Mouse (Mus musculus): Measurements from ENCODE around the gene Vpreb2. TPM values are rescaled to one million over a fixed set of nuclear protein-coding genes. Genes with fewer than 3 reads are reported as not detected.
"Not testable (repeated sequence)": the region's sequence is repeated elsewhere in the genome, so short reads cannot be mapped to it uniquely, and the experiment has no call there.

Gene Vpreb2
- total RNA-seq, 2 experiments from 2014 or later = 0.99 TPM; not detected in 1

DNA sequence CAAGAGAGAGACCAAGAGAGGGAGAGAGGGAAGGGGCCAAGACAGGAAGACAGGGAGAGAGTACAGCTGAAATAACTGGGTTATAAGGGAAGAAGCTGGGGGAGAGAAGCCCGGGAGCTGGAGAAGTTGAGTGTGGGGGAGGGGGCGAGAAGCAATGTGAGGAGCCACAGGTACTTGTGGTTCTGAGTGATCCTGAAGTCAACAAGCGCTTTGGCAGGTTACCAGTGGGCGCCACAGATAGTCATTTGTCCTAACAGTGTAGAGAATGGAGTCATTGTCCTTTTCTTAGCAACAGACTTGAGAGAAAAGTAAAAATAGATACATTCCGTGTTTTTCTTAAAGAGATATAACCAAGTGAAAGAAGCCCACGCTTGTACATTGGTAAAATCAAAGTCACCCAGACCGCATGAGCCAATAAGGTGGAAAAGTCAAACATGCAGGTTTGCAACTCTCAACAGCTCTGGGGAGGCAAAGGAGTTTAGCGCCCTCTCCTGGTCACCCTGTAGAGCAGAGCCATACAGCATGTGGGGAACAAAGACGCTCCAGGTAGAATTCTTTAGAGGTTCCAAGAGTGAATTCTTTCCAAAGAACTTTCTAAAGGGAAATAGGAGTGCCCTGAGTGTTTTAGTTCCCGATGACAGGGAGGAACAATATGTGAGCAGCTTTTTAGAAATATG is 6.4 kb downstream of the Vpreb2 start:
- peak; percentile 26 to 41 for DNase-seq (ENCODE audit: low spot score in 2 of 2)

DNA sequence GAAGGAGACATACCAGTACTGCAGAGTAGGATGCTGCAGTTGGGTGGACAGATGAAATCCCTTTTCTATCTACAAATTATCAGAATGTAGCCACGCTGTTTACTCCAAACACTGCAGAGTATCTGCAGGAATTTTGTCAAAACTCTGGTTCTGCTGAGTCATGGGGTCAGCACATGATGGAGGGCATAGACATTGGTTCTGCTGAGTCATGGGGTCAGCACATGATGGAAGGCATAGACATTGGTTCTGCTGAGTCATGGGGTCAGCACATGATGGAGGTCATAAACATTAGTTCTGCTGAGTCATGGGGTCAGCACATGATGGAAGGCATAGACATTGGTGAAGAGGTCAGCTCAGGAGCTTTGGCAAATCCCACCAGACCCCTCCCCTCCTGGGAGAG is 7.5 kb downstream of the Vpreb2 start:
- no peak for DNase-seq (ENCODE audit: low spot score in 2 of 2)

DNA sequence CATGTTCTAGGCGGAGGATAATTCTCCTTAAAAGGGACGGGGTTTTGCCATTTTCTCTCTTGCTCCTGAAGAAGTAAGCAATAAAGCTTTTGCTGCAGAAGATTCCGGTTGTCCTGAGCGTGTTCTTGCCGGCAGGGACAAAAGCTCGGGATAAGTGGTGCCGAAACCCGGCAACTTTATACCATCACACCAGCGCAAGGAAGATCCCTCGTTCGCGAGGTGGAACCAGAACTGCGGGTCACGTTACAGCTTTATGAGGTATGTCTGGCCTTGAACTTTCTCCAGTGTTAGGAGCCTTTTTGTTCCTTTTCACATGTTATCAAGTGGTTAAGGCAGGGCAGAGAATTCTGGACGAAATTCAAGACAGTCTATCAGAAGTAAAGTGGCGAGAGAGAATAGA is 12.1 kb downstream of the Vpreb2 start:
- DNase-seq (ENCODE audit: low spot score in 2 of 2) = not testable (repeated sequence)

DNA sequence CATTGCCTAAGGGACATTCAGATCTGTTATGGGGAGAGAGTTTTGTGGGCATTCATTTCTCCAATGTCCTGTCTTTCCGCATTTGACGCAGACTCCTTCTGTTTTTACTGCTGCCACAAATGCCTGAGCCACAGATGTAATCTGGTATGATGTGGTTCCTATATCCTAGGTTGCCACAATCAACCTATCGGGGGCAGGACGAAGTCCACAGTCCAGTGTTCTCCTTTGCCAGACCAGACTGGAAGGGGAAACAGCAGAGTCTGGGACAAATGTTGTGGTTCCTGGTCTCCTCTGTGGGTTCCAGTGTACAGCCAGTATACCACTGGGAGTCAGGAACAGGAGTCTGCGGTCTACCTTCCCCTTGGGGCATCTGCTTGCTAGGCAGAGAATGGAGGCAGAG is 19.4 kb downstream of the Vpreb2 start:
- DNase-seq (ENCODE audit: low spot score in 2 of 2) = no peak

DNA sequence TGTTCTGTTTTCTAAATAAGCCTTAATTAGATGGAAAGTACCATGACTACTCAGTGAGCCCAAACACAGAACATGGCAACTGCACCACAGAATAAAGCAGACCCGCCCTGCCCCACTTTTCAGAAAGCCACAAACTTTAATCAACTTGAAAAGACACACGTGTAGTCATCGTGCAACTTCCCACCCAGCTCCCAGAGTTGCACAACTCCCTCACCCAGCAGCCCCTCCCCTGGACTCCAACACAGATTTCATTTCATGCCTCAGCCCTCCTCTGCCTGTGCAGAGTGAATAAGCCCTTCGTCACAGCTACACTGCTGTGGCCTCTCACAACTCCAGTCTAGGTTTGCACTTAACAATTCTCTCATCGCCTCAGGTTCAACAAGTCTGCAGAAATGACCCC is 24.4 kb downstream of the Vpreb2 start:
- no peak for DNase-seq (ENCODE audit: low spot score in 2 of 2)

DNA sequence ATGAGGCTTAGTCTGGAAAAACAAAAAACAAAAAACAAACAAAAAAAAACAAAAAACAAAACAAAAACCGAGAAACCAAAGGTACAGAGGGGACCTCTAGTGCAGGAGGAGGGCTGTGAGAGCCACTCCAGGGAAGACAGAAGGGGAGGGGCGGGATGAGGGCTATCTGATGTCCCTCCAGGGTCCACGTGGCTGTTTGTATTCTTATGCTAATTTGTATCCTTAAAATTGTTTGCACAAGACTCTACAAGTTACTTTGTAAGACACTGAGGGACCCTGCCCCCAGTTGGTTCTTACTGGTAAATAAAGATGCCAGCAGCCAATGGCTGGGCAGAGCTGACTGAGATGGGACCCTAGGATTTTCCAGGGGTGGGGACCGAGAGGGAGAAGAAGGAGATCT is 26.9 kb downstream of the Vpreb2 start:
- DNase-seq (ENCODE audit: low spot score in 2 of 2) = no peak

DNA sequence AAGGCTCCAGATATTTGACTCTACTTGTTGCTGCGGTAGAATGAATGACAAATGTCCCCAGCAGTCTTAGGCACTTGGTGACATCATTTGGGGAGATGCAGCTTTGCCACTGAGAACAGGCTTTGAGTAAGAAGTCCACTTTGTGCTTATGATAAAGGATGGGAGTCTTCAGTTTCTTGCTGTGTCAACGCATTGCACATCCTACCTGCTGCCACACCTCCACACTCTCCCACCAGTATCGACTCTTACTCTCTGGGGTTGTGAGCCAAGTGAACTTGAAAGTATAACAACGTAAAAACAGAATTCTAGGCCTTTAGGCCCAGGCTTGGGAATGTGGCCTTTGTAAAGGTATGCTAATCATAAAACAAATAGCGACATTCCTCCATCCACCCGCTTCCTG is 30.9 kb downstream of the Vpreb2 start:
- no peak for DNase-seq (ENCODE audit: low spot score in 2 of 2)

DNA sequence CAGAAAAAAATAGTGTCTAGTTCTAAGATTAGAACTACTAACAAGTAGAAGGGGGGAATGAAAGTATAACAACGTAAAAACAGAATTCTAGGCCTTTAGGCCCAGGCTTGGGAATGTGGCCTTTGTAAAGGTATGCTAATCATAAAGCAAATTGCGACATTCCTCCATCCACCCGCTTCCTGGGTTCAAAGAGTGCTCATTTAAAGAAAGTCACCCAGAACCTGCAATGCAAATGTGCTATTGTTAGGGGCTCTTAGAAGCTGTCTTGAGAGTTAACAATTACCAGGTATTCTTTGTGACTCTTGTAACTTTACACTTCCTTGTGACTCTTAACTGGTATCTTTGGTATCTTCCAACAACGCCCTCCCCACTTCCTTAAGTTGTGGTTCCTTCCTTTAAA is 36.3 kb downstream of the Vpreb2 start:
- DNase-seq (ENCODE audit: low spot score in 2 of 2) = not testable (repeated sequence)

DNA sequence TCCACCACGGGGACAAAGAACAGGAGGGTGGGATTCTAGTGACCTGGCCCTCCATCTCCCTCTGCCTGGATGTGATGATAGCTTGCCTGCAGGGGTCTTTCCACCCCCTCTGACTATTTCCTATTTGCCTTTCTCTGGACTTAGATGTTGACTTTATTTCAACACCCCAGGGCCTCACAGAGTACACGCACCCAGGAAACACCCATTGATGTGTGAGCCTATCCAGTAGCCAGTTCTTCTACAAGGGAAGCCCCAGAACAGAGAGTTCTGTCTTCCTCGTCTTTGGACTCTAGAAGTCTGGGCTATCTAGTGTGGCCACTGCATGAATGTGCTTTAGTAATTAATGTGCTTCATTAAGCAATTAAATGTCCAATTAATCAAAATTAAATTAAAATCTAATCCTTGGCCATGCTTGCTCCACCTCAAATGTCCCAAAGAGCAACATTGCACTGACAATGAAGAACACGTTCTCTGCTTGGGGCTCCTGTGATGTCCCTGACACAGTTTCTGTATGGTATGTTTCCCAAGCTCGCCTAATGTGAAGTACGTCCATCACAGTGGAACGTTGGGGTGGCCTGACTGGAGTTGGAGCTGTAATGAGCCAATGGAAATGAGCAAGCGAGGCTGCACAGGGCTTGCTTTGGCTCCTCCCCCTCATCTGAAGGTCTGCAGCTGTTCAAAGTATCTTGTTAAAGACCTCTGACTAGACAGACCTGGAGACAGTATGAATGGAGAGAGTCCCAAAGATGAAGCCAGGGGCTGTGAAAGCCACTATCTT is 42.7 kb downstream of the Vpreb2 start:
- DNase-seq (ENCODE audit: low spot score in 2 of 2) = no peak

DNA sequence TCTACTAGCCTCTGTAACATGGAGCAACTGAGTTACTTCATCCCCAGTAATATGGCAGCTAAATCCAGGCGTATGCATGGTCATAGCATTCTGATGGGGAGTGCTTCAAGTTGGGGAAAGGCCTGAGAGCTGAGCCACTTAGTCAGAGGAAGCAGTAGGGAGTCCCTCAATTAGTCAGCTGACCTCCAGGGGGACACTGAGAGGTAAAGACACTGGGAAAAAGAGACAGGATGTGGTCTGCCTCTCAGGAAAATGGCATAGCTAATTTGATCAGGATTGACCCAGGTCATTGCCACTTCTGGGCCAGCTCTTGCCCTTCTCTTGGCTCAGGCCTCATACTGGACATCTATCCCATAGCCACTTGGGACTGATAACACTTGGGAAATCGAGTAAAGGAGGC is 47.1 kb downstream of the Vpreb2 start:
- no peak for DNase-seq (ENCODE audit: low spot score in 2 of 2)

Other genes starting within 250 kb of the Vpreb2 start
- gene Med15, start 247.5 kb upstream of the Vpreb2 start, total RNA-seq (2021) = 10 to 100 TPM; 65.4 to 80.2 TPM
- 100 to 1,000 TPM in 1 of 2 experiments, 10 to 100 TPM in 1; 91.8 to 108 TPM for gene Klhl22, start 220.8 kb upstream of the Vpreb2 start, total RNA-seq (2021)
- 1 to 10 TPM; 3.9 TPM for gene Scarf2, start 183.1 kb upstream of the Vpreb2 start, total RNA-seq (2021)
- gene B830017H08Rik, start 147.3 kb upstream of the Vpreb2 start, total RNA-seq (2021) = 1 to 10 TPM; 5.8 to 6.3 TPM
- gene Car15, start 142.1 kb upstream of the Vpreb2 start, total RNA-seq (2021) = 10 to 100 TPM; 12.9 to 13.8 TPM
- gene Gm20518, start 88.8 kb upstream of the Vpreb2 start, total RNA-seq (2021) = 1 to 10 TPM; 1.9 to 2.4 TPM
- not detected for gene Tssk1, start 86.2 kb upstream of the Vpreb2 start, total RNA-seq (2021)
- gene Dgcr2, start 81.9 kb upstream of the Vpreb2 start, total RNA-seq (2021) = 100 to 1,000 TPM; 105 to 111 TPM
- not detected for gene Tssk2, start 81.8 kb upstream of the Vpreb2 start, total RNA-seq (2021)
- gene Ess2, start 69.1 kb upstream of the Vpreb2 start, total RNA-seq (2021) = 10 to 100 TPM; 27.8 to 32.2 TPM
- gene Gsc2, start 65.4 kb upstream of the Vpreb2 start, total RNA-seq (2021) = not detected
- 10 to 100 TPM; 60.4 to 61.2 TPM for gene Slc25a1, start 52.2 kb upstream of the Vpreb2 start, total RNA-seq (2021)
- 10 to 100 TPM; 85.1 to 86.3 TPM for gene Dgcr6, start 72.4 kb downstream of the Vpreb2 start, total RNA-seq (2021)
- 10 to 100 TPM; 31.0 to 43.6 TPM for gene Prodh, start 109.8 kb downstream of the Vpreb2 start, total RNA-seq (2021)
- gene Rtn4r, start 147.2 kb downstream of the Vpreb2 start, total RNA-seq (2021) = 10 to 100 TPM; 77.1 to 85.6 TPM
- not detected for gene Ccdc188, start 237.5 kb downstream of the Vpreb2 start, total RNA-seq (2021)